Mouse (Mus musculus): Measurements from ENCODE around the gene Nkd1. TPM values are rescaled to one million over a fixed set of nuclear protein-coding genes. Genes with fewer than 3 reads are reported as not detected.

The Nkd1 gene
- polyA plus RNA-seq, 1 experiment = 0.11 TPM

DNA sequence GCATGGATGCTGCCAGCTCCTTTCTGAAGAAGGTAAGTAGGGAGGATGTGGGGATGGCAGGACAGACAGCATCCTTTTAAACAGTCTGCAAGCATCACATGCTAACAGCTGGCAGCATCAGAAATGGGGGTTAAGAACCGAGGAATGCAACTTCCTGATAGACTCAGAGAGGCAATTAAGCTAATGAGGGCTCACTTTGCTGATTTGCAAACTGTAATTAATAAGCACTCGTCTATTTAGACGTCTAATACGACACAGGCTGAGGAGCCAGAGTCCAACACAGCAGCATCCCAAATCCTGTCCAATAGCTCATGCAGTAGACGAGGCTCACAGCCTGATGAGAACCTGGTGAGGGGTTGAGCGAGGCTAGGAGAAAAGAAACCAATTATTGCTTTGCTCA lies 89.1 kb downstream of the Nkd1 start:
- TF ChIP-seq MAX (IDR thresholded peaks at IDR 0.05; ENCODE audit: low read depth) (no peak), POLR2AphosphoS2 (IDR thresholded peaks at IDR 0.05; ENCODE audit: insufficient read length, low read depth) (no peak), E2F4 (IDR thresholded peaks at IDR 0.05; ENCODE audit: insufficient read depth) (no peak), SRF (IDR thresholded peaks at IDR 0.05; ENCODE audit: control insufficient read depth, insufficient read length, low read depth) (no peak), POLR2A (IDR thresholded peaks at IDR 0.05; ENCODE audit: insufficient read length, low read depth) (no peak)
- Histone ChIP-seq H3K27me3 (ENCODE audit: control insufficient read depth, insufficient read depth, insufficient read length) (peaks cover 45% of the 10 kb centered on the region), H3K4me3 (no peak overlapping the region), H3K79me2 (ENCODE audit: control insufficient read depth, insufficient read depth) (no peaks in the 10 kb centered on the region), H3K36me3 (ENCODE audit: control insufficient read depth, insufficient read depth) (no peaks in the 10 kb centered on the region), H3K4me2 (ENCODE audit: low read depth) (no peak overlapping the region), H3ac (ENCODE audit: control insufficient read depth, insufficient read length) (no peak overlapping the region)

DNA sequence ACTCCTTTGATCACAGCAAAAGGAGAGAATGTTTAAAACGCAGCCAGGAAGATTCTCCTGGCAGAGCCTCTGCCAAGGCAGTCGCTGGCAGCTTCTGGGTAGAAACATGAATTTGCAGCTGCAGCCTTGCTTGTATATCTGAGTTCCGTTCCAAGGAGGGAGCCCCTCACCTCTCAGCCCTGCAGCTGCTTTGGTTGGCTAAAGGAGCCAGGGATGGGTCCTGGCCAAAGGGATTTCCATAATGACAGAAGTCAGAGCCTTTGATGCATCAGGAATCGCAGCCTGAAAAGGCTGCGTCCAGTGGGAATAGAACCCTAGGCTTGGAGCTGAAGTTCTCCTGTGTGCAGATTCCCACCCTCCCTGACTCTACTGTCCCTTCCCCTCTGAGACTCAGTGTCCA lies 93.8 kb downstream of the Nkd1 start:
- Histone ChIP-seq H3K79me2 (ENCODE audit: control insufficient read depth, insufficient read depth) (no peaks in the 10 kb centered on the region), H3K4me3 (no peak overlapping the region), H3ac (ENCODE audit: control insufficient read depth, insufficient read length) (no peak overlapping the region), H3K4me2 (ENCODE audit: low read depth) (no peak overlapping the region), H3K27me3 (ENCODE audit: control insufficient read depth, insufficient read depth, insufficient read length) (peaks cover 54% of the 10 kb centered on the region), H3K36me3 (ENCODE audit: control insufficient read depth, insufficient read depth) (no peaks in the 10 kb centered on the region)
- TF ChIP-seq POLR2A (IDR thresholded peaks at IDR 0.05; ENCODE audit: insufficient read length, low read depth) = no peak
- no peak for TF ChIP-seq SRF (IDR thresholded peaks at IDR 0.05; ENCODE audit: control insufficient read depth, insufficient read length, low read depth)

DNA sequence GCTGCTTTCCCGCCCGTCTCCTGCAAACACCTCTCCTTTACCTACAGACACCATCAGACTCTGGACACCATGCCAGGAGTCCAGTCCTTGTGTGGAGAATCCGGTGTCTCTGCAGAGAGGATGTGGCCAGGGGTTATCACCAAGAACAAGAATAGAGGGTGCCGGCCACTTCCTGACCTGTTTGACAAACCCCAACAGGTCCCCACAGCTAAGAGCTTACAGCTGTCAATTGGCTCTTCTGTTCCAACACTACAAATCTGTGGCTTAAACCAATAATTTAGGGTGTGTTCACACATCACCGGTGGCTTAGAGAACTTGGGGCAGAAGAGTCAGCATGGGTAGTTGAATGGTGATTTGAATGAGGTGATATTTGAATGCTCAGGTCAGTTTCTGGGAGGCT lies 97.5 kb downstream of the Nkd1 start:
- TF ChIP-seq SRF (IDR thresholded peaks at IDR 0.05; ENCODE audit: control insufficient read depth, insufficient read length, low read depth) (no peak), REST (IDR thresholded peaks at IDR 0.05; ENCODE audit: insufficient read depth, insufficient read length) (no peak), TCF3 (IDR thresholded peaks at IDR 0.05; ENCODE audit: insufficient read length, low read depth) (no peak), POLR2AphosphoS2 (IDR thresholded peaks at IDR 0.05; ENCODE audit: insufficient read length, low read depth) (no peak), MYOG (IDR thresholded peaks at IDR 0.05; ENCODE audit: control insufficient read depth in 1 of 3, insufficient read depth in 1 of 3, insufficient read length in 2 of 3, low read depth in 2 of 3) (no peak), POLR2A (IDR thresholded peaks at IDR 0.05; ENCODE audit: insufficient read length, low read depth) (no peak), E2F4 (IDR thresholded peaks at IDR 0.05; ENCODE audit: insufficient read depth) (no peak), MAX (IDR thresholded peaks at IDR 0.05; ENCODE audit: low read depth) (no peak), TCF12 (IDR thresholded peaks at IDR 0.05; ENCODE audit: insufficient read depth, poor library complexity, severe bottlenecking) (no peak), USF1 (IDR thresholded peaks at IDR 0.05; ENCODE audit: low read depth) (no peak), MYOD1 (IDR thresholded peaks at IDR 0.05; ENCODE audit: control insufficient read depth in 1 of 3, insufficient read length in 2 of 3, low read depth in 2 of 3) (no peak), CEBPB (IDR thresholded peaks at IDR 0.05; ENCODE audit: insufficient read depth, poor library complexity, severe bottlenecking) (no peak)
- no peaks in the 10 kb centered on the region for H3K36me3 ChIP-seq (ENCODE audit: control insufficient read depth, insufficient read depth)
- H3K27me3 ChIP-seq (ENCODE audit: control insufficient read depth, insufficient read depth, insufficient read length) = peaks cover 51% of the 10 kb centered on the region
- H3K79me2 ChIP-seq (ENCODE audit: control insufficient read depth, insufficient read depth) = no peaks in the 10 kb centered on the region
- no peak overlapping the region for H3ac ChIP-seq (ENCODE audit: control insufficient read depth, insufficient read length)
- H3K4me3 ChIP-seq = no peak overlapping the region
- no peak overlapping the region for H3K4me2 ChIP-seq (ENCODE audit: low read depth)

DNA sequence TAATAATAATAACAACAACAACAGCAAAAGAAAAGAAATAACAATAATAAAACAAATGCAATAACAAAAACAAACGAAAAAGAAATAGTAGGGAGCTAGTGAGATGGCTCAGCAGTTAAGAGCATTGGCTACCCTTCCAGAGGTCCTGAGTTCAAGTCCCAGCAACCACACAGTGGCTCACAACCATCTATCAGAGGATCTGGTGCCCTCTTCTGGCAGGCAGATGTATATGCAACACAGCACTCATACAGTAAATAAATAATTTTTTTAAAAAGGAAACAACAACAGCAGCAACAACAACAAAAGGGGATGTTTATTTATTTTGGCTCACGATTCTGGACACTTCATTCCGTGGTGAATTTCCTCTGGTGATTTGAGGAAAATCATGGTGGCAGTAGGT lies 98.4 kb downstream of the Nkd1 start:
- H3ac ChIP-seq (ENCODE audit: control insufficient read depth, insufficient read length) = no peak overlapping the region
- H3K79me2 ChIP-seq (ENCODE audit: control insufficient read depth, insufficient read depth) = no peaks in the 10 kb centered on the region
- H3K4me2 ChIP-seq (ENCODE audit: low read depth) = no peak overlapping the region
- H3K4me3 ChIP-seq = no peak overlapping the region
- peaks cover 60% of the 10 kb centered on the region for H3K27me3 ChIP-seq (ENCODE audit: control insufficient read depth, insufficient read depth, insufficient read length)
- H3K36me3 ChIP-seq (ENCODE audit: control insufficient read depth, insufficient read depth) = no peaks in the 10 kb centered on the region
- TF ChIP-seq MYOG (IDR thresholded peaks at IDR 0.05; ENCODE audit: control insufficient read depth in 1 of 3, insufficient read depth in 1 of 3, insufficient read length in 2 of 3, low read depth in 2 of 3) (no peak), REST (IDR thresholded peaks at IDR 0.05; ENCODE audit: insufficient read depth, insufficient read length) (no peak), TCF3 (IDR thresholded peaks at IDR 0.05; ENCODE audit: insufficient read length, low read depth) (no peak), SRF (IDR thresholded peaks at IDR 0.05; ENCODE audit: control insufficient read depth, insufficient read length, low read depth) (no peak), CEBPB (IDR thresholded peaks at IDR 0.05; ENCODE audit: insufficient read depth, poor library complexity, severe bottlenecking) (no peak), E2F4 (IDR thresholded peaks at IDR 0.05; ENCODE audit: insufficient read depth) (no peak), USF1 (IDR thresholded peaks at IDR 0.05; ENCODE audit: low read depth) (no peak), TCF12 (IDR thresholded peaks at IDR 0.05; ENCODE audit: insufficient read depth, poor library complexity, severe bottlenecking) (no peak), POLR2A (IDR thresholded peaks at IDR 0.05; ENCODE audit: insufficient read length, low read depth) (no peak)

DNA sequence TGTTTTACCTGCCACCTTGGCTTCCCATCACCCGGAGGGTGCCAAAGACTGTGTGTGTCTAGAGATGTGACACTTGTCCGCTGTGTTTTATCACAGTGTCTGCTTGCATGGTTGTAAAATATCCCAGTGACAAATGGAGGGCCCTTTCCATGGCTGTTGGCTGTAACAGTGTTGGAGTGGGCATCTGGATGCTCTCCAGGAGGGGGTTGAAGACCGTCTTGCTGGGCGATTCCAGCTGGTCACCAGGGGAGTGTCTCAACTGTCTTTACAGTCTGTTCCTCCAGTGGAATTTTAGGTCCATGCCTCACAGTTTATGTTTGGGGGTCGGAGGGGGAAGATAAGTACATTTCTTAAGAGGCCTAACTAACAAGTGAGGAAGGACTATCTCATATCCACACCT lies 99.8 kb downstream of the Nkd1 start:
- no peak overlapping the region for H3K4me2 ChIP-seq (ENCODE audit: low read depth)
- no peaks in the 10 kb centered on the region for H3K36me3 ChIP-seq (ENCODE audit: control insufficient read depth, insufficient read depth)
- no peaks in the 10 kb centered on the region for H3K79me2 ChIP-seq (ENCODE audit: control insufficient read depth, insufficient read depth)
- peaks cover 65% of the 10 kb centered on the region for H3K27me3 ChIP-seq (ENCODE audit: control insufficient read depth, insufficient read depth, insufficient read length)
- no peak for TF ChIP-seq CEBPB (IDR thresholded peaks at IDR 0.05; ENCODE audit: insufficient read depth, poor library complexity, severe bottlenecking)
- no peak for TF ChIP-seq SRF (IDR thresholded peaks at IDR 0.05; ENCODE audit: control insufficient read depth, insufficient read length, low read depth)
- TF ChIP-seq MYOG (IDR thresholded peaks at IDR 0.05; ENCODE audit: control insufficient read depth in 1 of 3, insufficient read depth in 1 of 3, insufficient read length in 2 of 3, low read depth in 2 of 3) = no peak
- no peak for TF ChIP-seq TCF12 (IDR thresholded peaks at IDR 0.05; ENCODE audit: insufficient read depth, poor library complexity, severe bottlenecking)
- no peak for TF ChIP-seq POLR2A (IDR thresholded peaks at IDR 0.05; ENCODE audit: insufficient read length, low read depth)
- TF ChIP-seq POLR2AphosphoS2 (IDR thresholded peaks at IDR 0.05; ENCODE audit: insufficient read length, low read depth) = no peak
- TF ChIP-seq E2F4 (IDR thresholded peaks at IDR 0.05; ENCODE audit: insufficient read depth) = no peak
- no peak for TF ChIP-seq MAX (IDR thresholded peaks at IDR 0.05; ENCODE audit: low read depth)
- TF ChIP-seq MYOD1 (IDR thresholded peaks at IDR 0.05; ENCODE audit: control insufficient read depth in 1 of 3, insufficient read length in 2 of 3, low read depth in 2 of 3) = no peak
- no peak for TF ChIP-seq REST (IDR thresholded peaks at IDR 0.05; ENCODE audit: insufficient read depth, insufficient read length)
- no peak for TF ChIP-seq TCF3 (IDR thresholded peaks at IDR 0.05; ENCODE audit: insufficient read length, low read depth)
- no peak for TF ChIP-seq USF1 (IDR thresholded peaks at IDR 0.05; ENCODE audit: low read depth)
- no peak overlapping the region for H3K4me3 ChIP-seq
- H3ac ChIP-seq (ENCODE audit: control insufficient read depth, insufficient read length) = no peak overlapping the region
